Mouse (Mus musculus): Measurements from ENCODE around the gene Fam234a. TPM values are rescaled to one million over a fixed set of nuclear protein-coding genes. Genes with fewer than 3 reads are reported as not detected.

Gene Fam234a
- polyA plus RNA-seq, 1 experiment from 2014 or later: 32.7 TPM

Other genes with a start within 250 kb of the Fam234a start
- 21.6 and 27.0 TPM in 2 replicates for gene Rab11fip3, start 174.7 kb downstream of the Fam234a start, polyA plus RNA-seq (2015; fragmentation: Nextera tagmentation; extraction: Ambion mirVana)
- 42.8 and 42.9 TPM in 2 replicates for gene Decr2, start 153.9 kb downstream of the Fam234a start, polyA plus RNA-seq (2015; fragmentation: Nextera tagmentation; extraction: Ambion mirVana)
- gene Nme4, start 148.6 kb downstream of the Fam234a start, polyA plus RNA-seq (2015; fragmentation: Nextera tagmentation; extraction: Ambion mirVana): 20.3 and 37.4 TPM in 2 replicates
- 4.3 and 5.9 TPM in 2 replicates for gene Tmem8, start 130.9 kb downstream of the Fam234a start, polyA plus RNA-seq (2015; fragmentation: Nextera tagmentation; extraction: Ambion mirVana)
- 186 and 187 TPM in 2 replicates for gene Mrpl28, start 120.7 kb downstream of the Fam234a start, polyA plus RNA-seq (2015; fragmentation: Nextera tagmentation; extraction: Ambion mirVana)
- 7.7 and 13.1 TPM in 2 replicates for gene Axin1, start 105.6 kb downstream of the Fam234a start, polyA plus RNA-seq (2015; fragmentation: Nextera tagmentation; extraction: Ambion mirVana)
- gene Pdia2, start 45.2 kb downstream of the Fam234a start, polyA plus RNA-seq (2015; fragmentation: Nextera tagmentation; extraction: Ambion mirVana): 0.23 and 0.73 TPM in 2 replicates
- gene Rgs11, start 41.3 kb downstream of the Fam234a start, polyA plus RNA-seq (2015; fragmentation: Nextera tagmentation; extraction: Ambion mirVana): 21.4 and 25.9 TPM in 2 replicates
- 184 and 242 TPM in 2 replicates for gene Arhgdig, start 36.5 kb downstream of the Fam234a start, polyA plus RNA-seq (2015; fragmentation: Nextera tagmentation; extraction: Ambion mirVana)
- 97.7 and 102 TPM in 2 replicates for gene Luc7l, start 8.7 kb upstream of the Fam234a start, polyA plus RNA-seq (2015; fragmentation: Nextera tagmentation; extraction: Ambion mirVana)
- 1.3 and 1.8 TPM in 2 replicates for gene Neurl1b, start 170.6 kb upstream of the Fam234a start, polyA plus RNA-seq (2015; fragmentation: Nextera tagmentation; extraction: Ambion mirVana)